Mouse (Mus musculus) gastrocnemius, postnatal 36 days (tissue): ENCODE results near the gene Ttf1. TPM values are rescaled to one million over a fixed set of nuclear protein-coding genes. Genes with fewer than 3 reads are reported as not detected.

Experiments
- DNase-seq, 2 experiments: peaks; one replicate each; pipeline ENCODE4 v3.0.0; 2022
- intact Hi-C: fragments of 180-260 bp; cut with DNase I; formaldehyde crosslinking; loops from one replicate; pipeline ENCODE4 v1.15.1; 2025
- total RNA-seq, 2 experiments: library from RNA; stranded (reverse); gene quantifications; 2 replicates each; pipeline ENCODE4 v1.2.3; 2021

Gene Ttf1
- total RNA-seq, 2 experiments from 2014 or later = 3.8 to 4.6 TPM

DNA sequence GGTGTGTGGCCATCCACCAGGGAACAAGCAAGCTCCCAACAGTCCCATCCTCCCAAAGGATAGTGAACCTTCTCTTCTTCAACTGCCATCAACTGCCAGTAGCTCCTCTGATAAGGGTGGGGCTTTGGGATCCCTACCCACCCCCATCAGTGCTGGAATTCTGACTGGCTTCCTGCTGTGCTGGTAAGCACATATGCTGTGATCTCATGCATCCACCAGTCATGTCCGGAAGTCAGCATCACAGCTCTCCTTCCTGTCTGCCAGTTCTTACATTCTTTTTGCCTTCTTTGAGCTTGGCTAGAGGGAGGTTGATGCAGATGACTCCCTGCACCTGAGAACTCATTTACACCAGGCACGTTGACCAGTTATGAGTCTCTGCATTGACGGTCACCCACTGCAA lies 62.4 kb downstream of the Ttf1 start:
- intact Hi-C loops = no loop called here

DNA sequence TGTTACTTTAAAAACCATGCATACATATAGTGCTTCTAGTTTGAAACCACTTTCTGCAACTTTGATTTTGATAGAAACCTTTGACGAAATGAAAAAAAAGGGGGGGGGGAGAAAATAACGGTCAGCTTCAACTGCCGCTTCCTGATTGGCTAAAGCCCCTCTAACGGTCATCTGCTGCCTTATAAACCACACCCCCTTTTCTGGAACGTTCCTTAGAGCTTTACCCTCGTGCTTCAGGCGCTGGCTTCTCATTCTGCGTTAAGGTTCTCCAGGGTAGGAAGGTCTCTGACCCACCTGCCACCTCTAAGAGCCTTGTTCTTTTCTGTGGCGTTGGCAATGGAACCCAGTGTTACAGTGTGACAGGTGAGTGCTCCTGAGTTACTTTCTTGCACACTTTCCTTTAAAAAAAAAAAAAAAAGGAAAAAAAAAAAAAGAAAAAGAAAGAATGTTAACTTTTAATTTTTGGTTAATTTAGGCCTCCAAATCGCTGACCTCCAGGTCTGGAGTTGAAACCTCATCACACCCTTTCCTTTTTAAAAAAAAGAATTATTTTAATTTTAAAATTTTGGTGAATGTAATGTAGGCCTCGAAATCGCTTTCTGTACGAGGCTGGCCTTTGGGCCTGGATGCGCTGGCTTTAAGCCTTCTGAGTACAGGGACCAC lies 64.0 kb downstream of the Ttf1 start, which contains the start of gene Setx:
Gene Setx (plus strand): TSS at position 275 of the 663 bp plus-strand sequence.
- no peak for DNase-seq
- intact Hi-C loops = no loop called here

More for the DNA sequence above, 62.4 kb downstream of the Ttf1 start:
- no peak for DNase-seq

DNA sequence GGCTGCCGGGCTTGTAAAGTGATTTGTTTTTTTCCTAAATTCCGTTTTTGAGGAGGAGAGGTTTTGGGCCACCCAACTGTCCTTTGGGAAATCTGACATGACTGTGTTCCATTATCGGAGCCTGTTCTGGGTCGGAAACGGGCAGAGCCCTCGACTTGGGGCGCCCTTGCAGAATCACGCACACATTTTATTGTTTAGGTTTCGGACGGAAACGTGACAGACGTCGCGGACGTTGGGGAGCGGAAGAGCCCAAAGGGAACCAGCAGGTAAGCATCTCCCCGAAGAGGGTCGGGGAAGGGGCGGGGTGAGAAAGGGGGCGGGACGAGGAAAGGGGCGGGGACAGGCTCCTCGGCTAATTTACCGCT lies 64.5 kb downstream of the Ttf1 start:
- DNase-seq = no peak
- intact Hi-C loops = no loop called here

DNA sequence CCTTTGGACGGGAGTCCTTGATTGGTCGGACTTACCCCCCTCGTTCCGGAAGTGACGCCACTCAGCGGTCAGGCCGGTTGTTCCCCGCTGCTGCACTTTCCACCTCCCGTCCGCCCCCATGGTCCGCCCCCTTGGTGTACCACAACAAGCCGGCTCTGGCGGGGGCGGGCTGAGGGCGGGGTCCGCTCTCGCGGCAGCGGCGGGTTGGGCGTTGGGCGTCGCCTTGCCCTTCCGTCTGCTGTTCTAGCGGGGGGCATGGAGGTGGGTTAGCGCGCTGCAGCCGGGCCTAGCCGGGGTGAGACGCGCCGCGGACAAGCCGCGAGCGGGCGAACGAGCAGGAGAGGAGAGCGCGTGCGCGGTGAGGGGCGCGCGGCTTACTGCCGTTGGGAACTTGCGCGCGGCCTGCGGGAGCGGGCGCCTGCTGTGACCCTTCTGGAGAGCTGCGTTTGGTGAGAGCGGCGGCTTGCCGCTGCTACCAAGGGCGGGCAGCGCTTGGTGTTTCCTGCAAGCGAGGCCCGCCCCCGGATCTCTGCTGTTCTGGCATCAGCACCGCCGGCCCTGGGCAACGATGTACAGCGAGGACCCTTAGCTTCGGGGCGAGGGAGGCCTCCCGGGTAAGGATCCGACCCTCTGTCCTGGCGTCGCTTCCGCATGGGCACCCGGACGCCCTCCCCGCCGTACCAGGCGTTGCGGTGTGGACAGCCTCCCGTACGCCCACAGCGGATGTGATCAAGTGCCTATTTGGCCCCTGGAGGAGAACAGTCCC lies 65.1 kb downstream of the Ttf1 start:
- intact Hi-C loops = no loop called here
- peak; percentile 97 to 99 for DNase-seq

DNA sequence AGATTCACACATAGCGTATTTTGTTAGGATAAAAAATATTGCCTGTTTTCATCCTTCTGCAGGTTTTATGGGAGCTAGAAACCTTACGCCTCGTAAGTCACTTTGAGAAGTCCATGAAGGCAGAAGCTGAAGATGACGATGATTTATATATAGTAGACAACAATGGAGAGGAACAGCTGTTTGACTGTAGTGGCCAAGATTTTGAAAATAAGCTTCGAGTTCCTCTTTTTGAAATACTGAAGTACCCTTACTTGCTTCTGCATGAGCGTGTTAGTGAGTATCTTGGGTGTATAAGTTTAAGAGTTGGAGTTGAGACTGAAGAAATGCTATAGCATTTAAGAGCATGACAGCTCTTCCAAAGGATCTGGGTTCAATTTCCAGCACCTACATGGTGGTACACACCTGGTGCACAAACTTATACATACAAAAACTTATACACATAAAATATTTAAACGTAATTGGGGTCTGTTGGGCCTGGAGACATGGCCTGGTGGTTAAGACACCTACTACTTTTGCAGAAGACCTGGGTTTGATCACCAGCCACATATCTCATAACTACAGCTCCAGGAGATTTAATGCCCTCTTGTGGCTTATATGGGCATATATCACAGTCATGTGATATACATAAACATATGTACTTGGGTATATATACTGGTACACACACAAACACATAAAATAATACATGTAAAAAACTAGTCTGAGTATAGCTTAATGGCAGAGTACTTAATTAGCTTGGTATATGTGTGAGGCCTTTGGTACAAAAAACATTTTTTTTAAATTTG lies 70.2 kb downstream of the Ttf1 start:
- intact Hi-C loops = no loop called here
- no peak for DNase-seq

DNA sequence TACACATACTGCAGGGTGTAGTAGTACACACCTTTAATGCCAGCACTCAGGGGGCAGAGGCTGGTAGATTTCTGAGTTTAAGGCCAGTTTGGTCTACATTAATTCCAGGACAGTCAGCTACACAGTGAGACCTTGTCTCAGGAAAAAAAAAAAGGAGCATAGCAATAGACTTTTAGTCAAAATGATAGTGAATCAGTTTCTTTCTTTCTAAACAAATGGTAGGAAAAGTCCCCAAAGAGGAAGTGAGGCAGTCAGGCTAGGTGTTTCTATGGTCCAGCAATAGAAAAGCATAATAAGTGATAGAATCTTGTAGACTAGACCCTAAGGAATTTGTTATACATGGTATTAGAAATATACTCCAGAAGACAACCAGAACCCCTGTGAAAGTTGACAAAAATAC lies 75.1 kb downstream of the Ttf1 start:
- DNase-seq = no peak
- intact Hi-C loops = no loop called here

Other genes with a start within 250 kb of the Ttf1 start
- 10 to 100 TPM; 12.3 to 14.5 TPM for gene Gtf3c4, start 219.9 kb upstream of the Ttf1 start, total RNA-seq
- 1 to 10 TPM; 4.1 to 4.3 TPM for gene Ddx31, start 219.9 kb upstream of the Ttf1 start, total RNA-seq
- gene Barhl1, start 143.6 kb upstream of the Ttf1 start, total RNA-seq = not detected
- not detected for gene Cfap77, start 5.2 kb upstream of the Ttf1 start, total RNA-seq
- 10 to 100 TPM; 26.9 to 31.1 TPM for gene Setx, start 63.9 kb downstream of the Ttf1 start, total RNA-seq
- 10 to 100 TPM; 36.0 to 37.7 TPM for gene Ntng2, start 192.7 kb downstream of the Ttf1 start, total RNA-seq